Mouse (Mus musculus) MEL (cell line): Measurements from ENCODE around the gene Pga5. TPM values are rescaled to one million over a fixed set of nuclear protein-coding genes. Genes with fewer than 3 reads are reported as not detected.

Experiments
- DNase-seq: peaks from one replicate; pipeline ENCODE4 v3.0.0; 2011; ENCODE audit warnings: low read depth, low spot score
- H3K27ac ChIP-seq: 2 replicates; pipeline ENCODE4 v1.5.1; 2012; ENCODE audit warnings: low read depth, mild to moderate bottlenecking, control low read depth, low read length, moderate library complexity; ENCODE audit not compliant: control insufficient read depth
- H3K27me3 ChIP-seq, 2 experiments: fragments of 150-350 bp in 1 of 2; sonication (generic) in 1 of 2; 2 replicates each; pipeline ENCODE4 v1.6.1; 2012; ENCODE audit warnings: low read length in 2 of 2, mild to moderate bottlenecking in 2 of 2, improper control_type of control experiment in 1 of 2, moderate library complexity in 1 of 2; ENCODE audit not compliant: insufficient read depth in 2 of 2, control insufficient read depth in 1 of 2
- H3K36me3 ChIP-seq, 2 experiments: 2 replicates each; pipeline ENCODE4 v1.6.1; 2012 to 2014; ENCODE audit warnings: low read length in 2 of 2, improper control_type of control experiment in 1 of 2, inconsistent platforms in 1 of 2, mild to moderate bottlenecking in 1 of 2; ENCODE audit not compliant: insufficient read depth in 2 of 2, control insufficient read depth in 1 of 2
- H3K4me1 ChIP-seq, 2 experiments: fragments of 150-350 bp in 1 of 2; sonication (generic) in 1 of 2; 2 replicates each; pipeline ENCODE4 v1.6.1; 2012; ENCODE audit warnings: low read length in 2 of 2, improper control_type of control experiment in 1 of 2, mild to moderate bottlenecking in 1 of 2; ENCODE audit not compliant: insufficient read depth in 2 of 2, control insufficient read depth in 1 of 2
- H3K4me3 ChIP-seq, 2 experiments: fragments of 150-350 bp in 1 of 2; sonication (generic) in 1 of 2; 2 replicates each; pipeline ENCODE4 v1.5.1; 2012; ENCODE audit warnings: low read depth in 2 of 2, low read length in 2 of 2, mild to moderate bottlenecking in 2 of 2, moderate library complexity in 2 of 2, control low read depth in 1 of 2, improper control_type of control experiment in 1 of 2; ENCODE audit not compliant: control insufficient read depth in 1 of 2, insufficient read depth in 1 of 2
- H3K79me2 ChIP-seq: 2 replicates; pipeline ENCODE4 v1.6.1; 2012; ENCODE audit warnings: mild to moderate bottlenecking, low read length, moderate library complexity; ENCODE audit not compliant: control insufficient read depth, poor library complexity, insufficient read depth
- H3K9ac ChIP-seq: 2 replicates; pipeline ENCODE4 v1.6.1; 2012; ENCODE audit warnings: low read depth, mild to moderate bottlenecking, control low read depth, low read length, moderate library complexity; ENCODE audit not compliant: control insufficient read depth, poor library complexity, severe bottlenecking
- H3K9me3 ChIP-seq: fragments of 150-350 bp; sonication (generic); replicated peaks from 2 replicates; pipeline ENCODE4 v1.6.1; 2012; ENCODE audit warnings: mild to moderate bottlenecking, low read length, improper control_type of control experiment, moderate library complexity; ENCODE audit not compliant: insufficient read depth
- BHLHE40 ChIP-seq: IDR thresholded peaks from 2 replicates; pipeline ENCODE4 v1.6.1; 2012; ENCODE audit warnings: low read depth, mild to moderate bottlenecking, inconsistent platforms, low read length, improper control_type of control experiment, borderline replicate concordance
- CHD2 ChIP-seq: IDR thresholded peaks from 2 replicates; pipeline ENCODE4 v1.6.1; 2011; ENCODE audit warnings: low read length, improper control_type of control experiment
- CTCF ChIP-seq, 3 experiments: IDR thresholded peaks in 2 of 3; conservative IDR thresholded peaks in 1 of 3; 2 replicates each; pipeline ENCODE4 v1.5.1; 2011 to 2012; ENCODE audit warnings: low read length in 3 of 3, low read depth in 2 of 3, mild to moderate bottlenecking in 2 of 3, improper control_type of control experiment in 1 of 3, inconsistent platforms in 1 of 3, mixed read lengths in 1 of 3, moderate library complexity in 1 of 3; ENCODE audit not compliant: control insufficient read depth in 1 of 3, insufficient read depth in 1 of 3, poor library complexity in 1 of 3, severe bottlenecking in 1 of 3
- E2F4 ChIP-seq: IDR thresholded peaks from 2 replicates; pipeline ENCODE4 v1.6.1; 2011; ENCODE audit warnings: low read depth, low read length, improper control_type of control experiment, borderline replicate concordance
- EP300 ChIP-seq, 2 experiments: IDR thresholded peaks; 2 replicates each; pipeline ENCODE4 v1.6.1; 2011; ENCODE audit warnings: improper control_type of control experiment in 2 of 2, low read length in 2 of 2, low read depth in 1 of 2, mild to moderate bottlenecking in 1 of 2
- GABPA ChIP-seq: IDR thresholded peaks from 2 replicates; pipeline ENCODE4 v1.6.1; 2012; ENCODE audit warnings: low read depth, mild to moderate bottlenecking, inconsistent platforms, low read length, improper control_type of control experiment, moderate library complexity
- GATA1 ChIP-seq: IDR thresholded peaks from 2 replicates; pipeline ENCODE4 v1.6.1; 2011; ENCODE audit warnings: low read depth, low read length, improper control_type of control experiment
- JUND ChIP-seq: IDR thresholded peaks from 2 replicates; pipeline ENCODE4 v1.6.1; 2011; ENCODE audit warnings: low read depth, mild to moderate bottlenecking, improper control_type of control experiment, low read length
- MAFK ChIP-seq: IDR thresholded peaks from 2 replicates; pipeline ENCODE4 v1.6.1; 2011; ENCODE audit warnings: low read depth, mild to moderate bottlenecking, low read length, improper control_type of control experiment, borderline replicate concordance
- MAX ChIP-seq: IDR thresholded peaks from 2 replicates; pipeline ENCODE4 v1.6.1; 2011; ENCODE audit warnings: low read length, improper control_type of control experiment
- MYC ChIP-seq: IDR thresholded peaks from 2 replicates; pipeline ENCODE4 v1.6.1; 2011; ENCODE audit warnings: low read depth, mild to moderate bottlenecking, low read length, improper control_type of control experiment, moderate library complexity
- NELFE ChIP-seq: IDR thresholded peaks from 2 replicates; pipeline ENCODE4 v1.6.1; 2011; ENCODE audit warnings: low read depth, low read length, improper control_type of control experiment
- POLR2AphosphoS2 ChIP-seq: IDR thresholded peaks from 2 replicates; pipeline ENCODE4 v1.6.1; 2011; ENCODE audit warnings: low read length, improper control_type of control experiment
- POLR2AphosphoS5 ChIP-seq: IDR thresholded peaks from 2 replicates; pipeline ENCODE4 v1.6.1; 2012; ENCODE audit warnings: low read depth, borderline replicate concordance, mild to moderate bottlenecking, inconsistent platforms, low read length, moderate library complexity, mixed read lengths
- RAD21 ChIP-seq: IDR thresholded peaks from 2 replicates; pipeline ENCODE4 v1.6.1; 2011; ENCODE audit warnings: mild to moderate bottlenecking, low read depth, low read length, improper control_type of control experiment
- RCOR1 ChIP-seq: IDR thresholded peaks from 2 replicates; pipeline ENCODE4 v1.6.1; 2012; ENCODE audit warnings: low read depth, mild to moderate bottlenecking, inconsistent platforms, low read length, improper control_type of control experiment
- SIN3A ChIP-seq: IDR thresholded peaks from 2 replicates; pipeline ENCODE4 v1.6.1; 2012; ENCODE audit warnings: low read length, improper control_type of control experiment, inconsistent platforms
- SMC3 ChIP-seq: IDR thresholded peaks from 2 replicates; pipeline ENCODE4 v1.6.1; 2011; ENCODE audit warnings: low read depth, low read length, improper control_type of control experiment
- TAL1 ChIP-seq: IDR thresholded peaks from 2 replicates; pipeline ENCODE4 v1.6.1; 2012; ENCODE audit warnings: mild to moderate bottlenecking, inconsistent platforms, low read length, moderate library complexity, mixed read lengths
- TBP ChIP-seq: IDR thresholded peaks from 2 replicates; pipeline ENCODE4 v1.8.0; 2011; ENCODE audit warnings: low read depth, low read length, improper control_type of control experiment
- TCF12 ChIP-seq: IDR thresholded peaks from 2 replicates; pipeline ENCODE4 v1.6.1; 2014; ENCODE audit warnings: low read depth, mild to moderate bottlenecking, inconsistent platforms, low read length, improper control_type of control experiment, moderate library complexity
- ZC3H11A ChIP-seq: IDR thresholded peaks from 2 replicates; pipeline ENCODE4 v1.6.1; 2012; ENCODE audit warnings: low read depth, mild to moderate bottlenecking, inconsistent platforms, low read length, improper control_type of control experiment
- ZKSCAN1 ChIP-seq: IDR thresholded peaks from 2 replicates; pipeline ENCODE4 v1.6.1; 2012; ENCODE audit warnings: low read depth, mild to moderate bottlenecking, inconsistent platforms, low read length, improper control_type of control experiment, moderate library complexity
- polyA plus RNA-seq, 2 experiments: library from polyadenylated mRNA; stranded (reverse) in 1 of 2; unstranded in 1 of 2; fragments of >175 nt in 1 of 2; fragments of >200 nt in 1 of 2; gene quantifications; 2 replicates each; pipeline versions ENCODE4 v1.2.1 to v1.2.4; 2012; ENCODE audit warnings: low replicate concordance in 2 of 2, low read depth in 1 of 2; ENCODE audit not compliant: insufficient read length in 2 of 2, insufficient read depth in 1 of 2, missing spikeins in 1 of 2
- total RNA-seq: library from RNA; depleted of rRNA; stranded (reverse); fragments of 300-350 nt; gene quantifications from 2 replicates; pipeline ENCODE4 v1.2.3, GENCODE M21; 2012

Pga5 gene
- total and polyA plus RNA-seq, 3 experiments = not detected

- Histone ChIP-seq H3K36me3 (no peaks in the 10 kb centered on the region), H3K4me3 (no peak overlapping the region), H3K9ac (no peak overlapping the region), H3K9me3 (no peaks in the 10 kb centered on the region), H3K4me1 (no peaks in the 10 kb centered on the region), H3K27me3 (no peaks in the 10 kb centered on the region), H3K79me2 (no peaks in the 10 kb centered on the region), H3K27ac (no peak overlapping the region)
- TF ChIP-seq EP300 (IDR thresholded peaks at IDR 0.05; ENCODE audit: low read depth in 1 of 2, low read length in 2 of 2) (no peak), POLR2AphosphoS5 (no peak), RCOR1 (no peak)
- no peak for DNase-seq
These were observed 37.6 kb upstream of the Pga5 start for GRCm38 (mm10) chr19:10715476-10715875.

DNA sequence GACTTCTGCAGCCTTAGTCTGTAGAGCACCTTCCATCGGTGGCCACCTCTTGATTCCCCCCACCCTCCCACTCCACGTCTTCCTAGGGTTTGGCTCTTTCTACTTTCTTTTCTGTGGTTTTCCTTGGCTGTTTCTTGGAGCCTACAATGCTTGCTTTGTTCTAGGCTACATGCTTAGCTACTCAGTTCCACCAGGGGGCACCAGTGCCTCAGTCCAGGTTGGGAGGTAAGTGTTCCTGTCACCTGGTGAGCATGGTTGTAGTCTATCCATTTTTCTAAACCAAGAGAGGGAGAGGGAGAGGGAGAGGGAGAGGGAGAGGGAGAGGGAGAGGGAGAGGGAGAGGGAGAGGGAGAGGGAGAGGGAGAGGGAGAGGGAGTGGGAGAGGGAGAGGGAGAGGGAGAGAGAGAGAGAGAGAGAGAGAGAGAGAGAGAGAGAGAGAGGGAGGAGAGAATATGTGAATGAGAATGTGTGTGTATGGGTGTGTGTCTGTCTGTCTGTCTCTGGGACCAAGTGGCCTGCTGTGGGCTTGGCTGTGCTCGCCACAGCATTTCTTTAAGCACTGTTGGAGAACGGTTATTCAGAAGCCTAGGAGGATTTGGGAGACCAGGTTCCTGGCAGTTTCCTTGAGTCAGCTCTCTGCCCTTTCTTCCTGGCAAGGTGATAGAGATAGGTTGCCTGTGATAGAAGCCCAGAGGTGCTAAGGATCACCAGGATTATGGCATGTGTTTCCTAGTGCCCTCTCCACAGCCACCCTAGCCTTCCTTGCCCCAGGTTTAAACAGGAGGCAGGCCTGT is 37.0 kb upstream of the Pga5 start:
- peak; percentile 65 for DNase-seq
- no peaks in the 10 kb centered on the region for H3K27me3 ChIP-seq
- no peak overlapping the region for H3K9ac ChIP-seq
- no peaks in the 10 kb centered on the region for H3K9me3 ChIP-seq
- no peak overlapping the region for H3K27ac ChIP-seq
- H3K79me2 ChIP-seq = no peaks in the 10 kb centered on the region
- no peak overlapping the region for H3K4me3 ChIP-seq
- H3K4me1 ChIP-seq = no peaks in the 10 kb centered on the region
- TF ChIP-seq NELFE = no peak
- TF ChIP-seq RAD21 = peak; percentile 59
- peak; percentile 50 for TF ChIP-seq ZC3H11A
- peak; percentile 77 for TF ChIP-seq SMC3
- no peak for TF ChIP-seq TCF12
- TF ChIP-seq CTCF (IDR thresholded peaks at IDR 0.05 in 2 of 3, conservative IDR thresholded peaks at IDR 0.05 in 1 of 3; ENCODE audit: control insufficient read depth in 1 of 3, insufficient read depth in 1 of 3, low read depth in 2 of 3, low read length in 3 of 3, poor library complexity in 1 of 3, severe bottlenecking in 1 of 3) = peak; percentile 56 to 80 (median 70)
- TF ChIP-seq CHD2 = no peak
- no peak for TF ChIP-seq MAFK
- TF ChIP-seq, all 39 proteins: peak for 4
- H3K36me3 ChIP-seq = peaks cover 0 to 3% of the 10 kb centered on the region in 2 experiments; a peak in 1 of 4 replicates

- H3K9me3 ChIP-seq = no peaks in the 10 kb centered on the region
- no peak overlapping the region for H3K4me3 ChIP-seq
- TF ChIP-seq NELFE (no peak), TBP (no peak), RCOR1 (no peak), GATA1 (no peak), GABPA (no peak), TAL1 (no peak), MYC (no peak), BHLHE40 (no peak), CTCF (IDR thresholded peaks at IDR 0.05 in 2 of 3, conservative IDR thresholded peaks at IDR 0.05 in 1 of 3; ENCODE audit: control insufficient read depth in 1 of 3, insufficient read depth in 1 of 3, low read depth in 2 of 3, low read length in 3 of 3, poor library complexity in 1 of 3, severe bottlenecking in 1 of 3) (no peak), JUND (no peak), E2F4 (no peak), POLR2AphosphoS2 (no peak), TCF12 (no peak), MAFK (no peak), MAX (no peak), SIN3A (no peak), ZKSCAN1 (no peak)
- H3K9ac ChIP-seq = no peak overlapping the region
- 0 out of 4 replicates have a peak, but pooled peaks cover 0 to 4% of the 10 kb centered on the region in 2 experiments for H3K4me1 ChIP-seq
- no peaks in the 10 kb centered on the region for H3K79me2 ChIP-seq
- H3K36me3 ChIP-seq = peaks cover 0 to 3% of the 10 kb centered on the region in 2 experiments; a peak in 2 of 4 replicates
- DNase-seq = no peak
- no peaks in the 10 kb centered on the region for H3K27me3 ChIP-seq
- H3K27ac ChIP-seq = no peak overlapping the region
These were observed 36.3 kb upstream of the Pga5 start for GRCm38 (mm10) chr19:10714168-10714567.
